Mouse (Mus musculus) G1E-ER4 (cell line): ENCODE measurements around the gene Nudcd2. TPM values are rescaled to one million over a fixed set of nuclear protein-coding genes. Genes with fewer than 3 reads are reported as not detected.

Experiments
- GATA1 ChIP-seq: IDR thresholded peaks from one replicate; pipeline ENCODE4 v1.8.0; 2012; ENCODE audit warnings: low read length, inconsistent platforms
- polyA plus RNA-seq: library from polyadenylated mRNA; stranded (reverse); fragments of >175 nt; gene quantifications from 2 replicates; pipeline ENCODE4 v1.2.3, GENCODE M21; 2012

Gene Nudcd2
- polyA plus RNA-seq, 1 experiment: 92.1 TPM

GRCm38 (mm10) chr11:40744348-40744747 lies 10.9 kb downstream of the Nudcd2 start:
- TF ChIP-seq GATA1: no peak

DNA sequence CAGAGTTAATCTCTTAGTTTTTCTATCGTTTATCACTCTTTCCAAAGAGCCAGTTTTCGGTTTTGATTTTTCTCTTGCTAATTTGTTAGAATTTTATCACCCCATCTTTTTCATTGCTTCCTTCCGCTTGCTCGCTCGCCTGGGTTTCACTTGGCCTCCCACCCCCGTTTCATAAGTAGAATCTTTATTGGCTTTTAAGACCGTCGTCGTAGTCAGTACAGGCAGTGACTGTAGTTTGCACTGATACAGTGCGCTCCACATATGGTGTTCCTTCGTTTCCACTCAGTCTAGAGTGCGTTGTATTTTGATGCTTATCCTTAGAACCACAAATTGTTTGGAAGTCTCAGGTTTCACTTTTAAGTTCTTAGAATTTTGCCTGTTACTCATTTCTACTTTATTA lies 12.9 kb downstream of the Nudcd2 start:
- TF ChIP-seq GATA1: no peak

DNA sequence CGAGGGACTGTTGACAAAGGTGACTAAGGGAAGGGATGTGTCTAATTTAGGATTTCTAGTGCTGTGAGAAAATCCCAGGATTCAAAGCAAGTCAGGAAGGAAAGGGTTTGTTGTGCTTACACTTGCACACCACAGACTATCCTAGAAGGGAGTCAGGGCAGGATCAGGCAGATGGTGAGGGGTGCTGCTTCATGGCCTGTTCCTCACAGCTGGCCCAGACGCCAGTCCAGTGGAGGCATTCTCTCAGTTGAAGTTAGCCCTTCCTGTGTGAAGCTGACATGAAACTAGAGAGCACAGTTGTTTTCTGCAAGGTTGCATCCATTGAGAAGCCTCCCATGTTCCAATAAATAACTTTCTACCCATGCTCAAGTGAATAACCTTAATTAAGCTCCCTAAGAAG lies 14.2 kb downstream of the Nudcd2 start:
- TF ChIP-seq GATA1: no peak

DNA sequence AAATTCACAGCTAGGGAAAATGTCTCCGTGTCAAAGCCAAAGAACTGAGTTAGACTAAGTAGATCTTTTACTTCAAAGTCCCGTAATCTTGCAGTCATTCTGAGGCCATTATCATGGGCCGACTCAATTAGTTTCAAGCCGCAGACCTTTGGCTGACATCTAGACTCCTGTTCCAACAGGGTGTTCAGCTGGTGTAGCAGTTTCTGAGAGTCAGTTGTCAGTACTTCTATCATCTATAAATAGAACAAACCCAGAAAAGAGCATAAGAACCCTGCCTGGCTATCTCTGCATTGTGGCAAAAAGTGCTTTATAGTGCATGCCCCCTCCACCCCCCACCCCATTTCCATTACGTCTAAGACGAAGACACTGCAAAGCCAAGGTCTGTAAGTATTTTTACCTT lies 20.4 kb downstream of the Nudcd2 start:
- no peak for TF ChIP-seq GATA1

GRCm38 (mm10) chr11:40754664-40755107 lies 21.2 kb downstream of the Nudcd2 start:
- TF ChIP-seq GATA1: no peak

- TF ChIP-seq GATA1: no peak
These were observed 21.7 kb downstream of the Nudcd2 start, which contains the start of gene Ccng1 for GRCm38 (mm10) chr11:40755109-40755627. Gene Ccng1 (minus strand): TSS chr11:40755311.

GRCm38 (mm10) chr11:40755968-40756367 lies 22.5 kb downstream of the Nudcd2 start:
- no peak for TF ChIP-seq GATA1

GRCm38 (mm10) chr11:40759896-40760295 lies 26.4 kb downstream of the Nudcd2 start:
- TF ChIP-seq GATA1: no peak

DNA sequence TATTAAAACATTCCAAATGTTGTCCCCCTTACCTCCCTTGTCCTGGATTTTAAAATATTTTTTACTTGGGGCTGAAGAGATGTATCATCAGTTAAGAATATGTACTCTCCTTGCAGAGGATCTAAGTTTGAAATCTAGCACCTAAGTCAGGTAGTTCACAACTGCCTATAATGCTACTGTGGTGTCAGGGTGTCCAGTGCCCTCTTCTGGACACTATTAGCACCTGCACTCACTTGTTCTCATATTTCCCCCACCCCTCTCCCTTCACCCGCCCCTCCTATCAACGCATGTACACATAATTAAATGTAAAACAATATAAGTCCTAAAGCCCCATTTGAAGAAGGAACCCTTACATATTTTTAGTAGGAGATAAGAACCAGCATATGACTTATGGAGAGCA lies 29.9 kb downstream of the Nudcd2 start:
- TF ChIP-seq GATA1: no peak

- TF ChIP-seq GATA1: no peak
These were observed 31.2 kb downstream of the Nudcd2 start for GRCm38 (mm10) chr11:40764690-40765089.

DNA sequence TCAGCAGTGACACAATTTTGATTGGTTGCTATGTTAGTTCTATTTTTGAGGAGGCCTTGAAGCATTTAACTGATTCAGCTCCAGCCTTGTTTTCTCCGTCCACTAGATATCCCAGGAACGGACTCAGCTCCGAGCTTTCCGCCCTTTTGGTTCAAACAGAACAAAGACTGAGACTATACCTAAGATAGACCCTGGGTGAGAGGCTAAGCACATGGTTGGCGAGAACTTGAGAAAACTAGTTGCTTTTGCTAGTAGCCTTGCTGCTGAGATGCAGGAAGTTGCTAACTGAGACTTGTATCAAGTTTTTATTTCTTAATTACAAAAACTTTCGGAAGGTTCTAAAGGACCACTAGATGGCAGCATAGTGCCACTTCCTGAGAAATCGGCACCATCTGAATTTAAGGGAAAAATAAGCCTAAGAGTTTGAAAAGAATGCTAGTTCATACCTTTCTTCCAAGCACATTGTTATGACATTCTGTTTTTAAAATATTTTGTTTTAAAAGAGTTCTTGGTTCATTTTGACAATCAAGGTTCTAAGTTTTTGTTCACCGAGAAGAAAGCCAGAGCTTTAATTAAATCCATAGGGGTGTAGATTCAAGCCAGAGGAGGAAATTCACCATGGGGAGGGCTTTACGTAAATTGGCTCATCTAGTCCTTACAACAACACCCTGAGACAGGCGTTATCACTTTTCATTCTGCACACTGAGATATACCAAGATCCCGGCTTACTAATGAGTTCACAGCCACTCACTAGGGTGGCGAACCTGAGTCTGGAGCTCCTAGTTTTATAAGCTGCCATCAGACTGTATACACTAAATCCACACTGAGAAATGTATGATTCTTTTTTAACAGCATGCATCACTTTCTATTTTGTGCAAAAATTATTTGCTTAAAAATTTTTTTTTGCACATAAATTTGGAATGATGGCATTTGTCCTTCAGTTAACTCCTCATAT lies 42.1 kb downstream of the Nudcd2 start:
- TF ChIP-seq GATA1: no peak

DNA sequence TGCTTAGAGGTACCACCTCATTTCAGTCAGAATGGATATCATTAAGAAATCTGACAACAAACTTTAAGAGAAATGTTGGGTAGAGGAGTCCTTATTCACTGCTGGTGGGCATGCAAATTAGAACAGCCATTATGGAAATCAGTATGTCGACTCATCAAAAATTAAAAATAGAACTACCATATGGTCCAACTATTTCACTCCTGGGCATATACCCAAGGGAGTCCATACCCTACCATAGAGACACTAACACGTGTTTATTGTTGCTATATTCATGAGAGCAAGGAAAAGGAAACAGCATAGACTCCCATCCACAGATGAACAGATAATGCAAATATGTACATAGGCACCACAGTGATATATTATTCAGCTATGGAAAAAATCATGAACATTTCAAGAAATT lies 48.4 kb downstream of the Nudcd2 start:
- no peak for TF ChIP-seq GATA1

GRCm38 (mm10) chr11:40783346-40783745 lies 49.9 kb downstream of the Nudcd2 start:
- TF ChIP-seq GATA1: no peak

GRCm38 (mm10) chr11:40784326-40784725 lies 50.9 kb downstream of the Nudcd2 start:
- no peak for TF ChIP-seq GATA1

DNA sequence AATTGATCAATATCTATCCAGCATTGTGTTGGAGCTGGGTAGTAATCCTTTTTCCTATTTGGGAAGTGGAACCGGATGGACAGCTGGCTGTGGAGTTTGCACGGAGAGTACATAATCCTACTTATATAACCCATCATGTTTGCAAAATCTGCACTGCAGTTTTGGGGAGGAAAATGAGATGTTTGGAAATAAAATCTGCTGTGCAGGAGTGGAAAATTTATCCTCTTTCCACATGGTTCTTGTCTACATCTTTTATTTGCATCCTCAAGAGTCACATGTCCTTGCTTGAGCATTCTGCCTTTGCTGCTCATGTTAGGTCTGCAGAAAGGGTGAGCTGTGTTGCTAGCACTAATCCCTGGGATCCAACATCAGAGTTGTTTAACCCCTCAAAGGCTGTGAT lies 53.4 kb downstream of the Nudcd2 start:
- no peak for TF ChIP-seq GATA1

Other genes starting within 250 kb of the Nudcd2 start
- gene Mat2b, start 38.5 kb upstream of the Nudcd2 start, polyA plus RNA-seq: 54.7 and 73.3 TPM in 2 replicates
- 1.1 and 2.0 TPM in 2 replicates for gene Hmmr, start 245 bp upstream of the Nudcd2 start, polyA plus RNA-seq
- gene Ccng1, start 21.6 kb downstream of the Nudcd2 start, polyA plus RNA-seq: 55.9 and 67.8 TPM in 2 replicates